Mouse (Mus musculus): Measurements from ENCODE around the gene Dlat.

DNA sequence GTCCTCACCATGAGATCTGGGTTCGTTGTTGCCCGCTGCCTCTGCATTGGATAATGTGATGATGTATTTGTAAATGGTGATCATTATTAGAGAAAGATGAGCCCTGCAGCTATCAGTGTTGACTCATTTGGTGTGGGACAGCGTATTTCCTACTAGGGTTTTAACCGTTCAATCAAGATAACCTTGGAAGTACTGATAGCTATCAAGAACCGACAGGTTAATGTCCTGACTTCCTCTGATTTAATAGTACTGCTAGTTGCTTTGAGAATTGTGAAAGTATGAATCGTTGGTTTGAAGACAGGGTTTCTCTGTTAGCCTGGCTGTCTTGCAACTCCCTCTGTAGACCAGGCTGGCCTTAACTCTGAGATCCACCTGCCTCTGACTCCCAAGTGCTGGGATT lies 55.2 kb downstream of the Dlat start:
- TF ChIP-seq CEBPB (IDR thresholded peaks at IDR 0.05; ENCODE audit: insufficient read depth, poor library complexity, severe bottlenecking) (no peak), POLR2A (IDR thresholded peaks at IDR 0.05; ENCODE audit: insufficient read length, low read depth) (no peak), E2F4 (IDR thresholded peaks at IDR 0.05; ENCODE audit: insufficient read depth) (no peak)
